Mouse (Mus musculus): Measurements from ENCODE around the gene Adh6b.
"Not testable (repeated sequence)": the region's sequence is repeated elsewhere in the genome, so short reads cannot be mapped to it uniquely, and the experiment has no call there.

Gene Adh6b

GRCm38 (mm10) chr3:138358856-138359255, 17.3 kb downstream of the Adh6b start:
- in situ Hi-C loops (cut with MboI, MseI), result no loop called here

- in situ Hi-C loops (cut with MboI, MseI), result no loop called here
These were observed 19.1 kb downstream of the Adh6b start for GRCm38 (mm10) chr3:138360721-138361120.

GRCm38 (mm10) chr3:138362920-138363319, 21.3 kb downstream of the Adh6b start:
- in situ Hi-C loops (cut with MboI, MseI), result no loop called here

- in situ Hi-C loops (cut with MboI, MseI), result no loop called here
These were observed 24.6 kb downstream of the Adh6b start for GRCm38 (mm10) chr3:138366181-138366580.

- in situ Hi-C loops (cut with MboI, MseI), result no loop called here
These were observed 28.0 kb downstream of the Adh6b start for GRCm38 (mm10) chr3:138369546-138369945.

GRCm38 (mm10) chr3:138370289-138370688, 28.7 kb downstream of the Adh6b start:
- in situ Hi-C loops (cut with MboI, MseI), result not testable (repeated sequence)

- in situ Hi-C loops (cut with MboI, MseI), result no loop called here
These were observed 32.3 kb downstream of the Adh6b start for GRCm38 (mm10) chr3:138373920-138374319.

GRCm38 (mm10) chr3:138375148-138375547, 33.6 kb downstream of the Adh6b start:
- in situ Hi-C loops (cut with MboI, MseI), result no loop called here

- in situ Hi-C loops (cut with MboI, MseI), result no loop called here
These were observed 39.6 kb downstream of the Adh6b start for GRCm38 (mm10) chr3:138381133-138381532.

- in situ Hi-C loops (cut with MboI, MseI), result no loop called here
These were observed 45.6 kb downstream of the Adh6b start for GRCm38 (mm10) chr3:138387155-138387554.

- in situ Hi-C loops (cut with MboI, MseI), result no loop called here
These were observed 63.3 kb downstream of the Adh6b start for GRCm38 (mm10) chr3:138404872-138405271.

GRCm38 (mm10) chr3:138405341-138405740, 63.8 kb downstream of the Adh6b start:
- in situ Hi-C loops (cut with MboI, MseI), result no loop called here

GRCm38 (mm10) chr3:138405840-138406239, 64.3 kb downstream of the Adh6b start:
- in situ Hi-C loops (cut with MboI, MseI), result no loop called here

GRCm38 (mm10) chr3:138407920-138408319, 66.3 kb downstream of the Adh6b start:
- in situ Hi-C loops (cut with MboI, MseI), result no loop called here

Data from T-helper 2 cell (primary cell).